Mouse (Mus musculus) intestine, embryonic 16.5 days (tissue): ENCODE measurements around the gene Eloa. TPM values are rescaled to one million over a fixed set of nuclear protein-coding genes. Genes with fewer than 3 reads are reported as not detected.

Experiments
- ATAC-seq: fragments of 200-750 bp; cut with Nextera tagmentation; 2 replicates; pipeline ENCODE4 v1.8.0; 2017; ENCODE audit warnings: moderate TSS enrichment, moderate library complexity
- H3K27ac ChIP-seq: fragments of 300-500 bp; sonication (generic); 2 replicates; pipeline ENCODE4 v1.5.1; 2014; ENCODE audit warnings: mild to moderate bottlenecking, low read length
- H3K27me3 ChIP-seq: fragments of 300-500 bp; sonication (generic); replicated peaks from 2 replicates; pipeline ENCODE4 v1.6.1; 2014; ENCODE audit warnings: low read length, control low read depth, mixed read lengths; ENCODE audit not compliant: control insufficient read depth, insufficient read depth
- H3K36me3 ChIP-seq: fragments of 300-500 bp; sonication (generic); 2 replicates; pipeline ENCODE4 v1.6.1; 2014; ENCODE audit warnings: low read length, control low read depth; ENCODE audit not compliant: control insufficient read depth, insufficient read depth
- H3K4me1 ChIP-seq: fragments of 300-500 bp; sonication (generic); 2 replicates; pipeline ENCODE4 v1.6.1; 2014; ENCODE audit warnings: low read length, control low read depth, mixed read lengths; ENCODE audit not compliant: control insufficient read depth, insufficient read depth
- H3K4me2 ChIP-seq: fragments of 300-500 bp; sonication (generic); 2 replicates; pipeline ENCODE4 v1.6.1; 2014; ENCODE audit warnings: low read depth, low read length, control low read depth
- H3K4me3 ChIP-seq: fragments of 300-500 bp; sonication (generic); 2 replicates; pipeline ENCODE4 v1.5.1; 2014; ENCODE audit warnings: mild to moderate bottlenecking, low read length
- H3K9ac ChIP-seq: fragments of 300-500 bp; sonication (generic); 2 replicates; pipeline ENCODE4 v1.6.1; 2014; ENCODE audit warnings: low read depth, low read length
- H3K9me3 ChIP-seq: fragments of 300-500 bp; sonication (generic); 2 replicates; pipeline ENCODE4 v1.6.1; 2016; ENCODE audit warnings: low read length, control low read depth; ENCODE audit not compliant: control insufficient read depth
- WGBS: fragments of 180-500 bp; shearing (Covaris S2); extraction: QIAGEN DNeasy Blood & Tissue Kit; methylation state at CpG from one replicate; pipeline ENCODE4 v1.1.7; 2014; 5-methylcytosine and 5-hydroxymethylcytosine counted together
- polyA plus RNA-seq: library from polyadenylated mRNA; unstranded; fragments of >200 nt; fragmentation: Nextera tagmentation; extraction: Ambion mirVana; gene quantifications from 2 replicates; pipeline ENCODE4 v1.2.1, GENCODE M21; 2015

The Eloa gene
- polyA plus RNA-seq, 1 experiment from 2014 or later = 34.8 TPM

- Histone ChIP-seq H3K27me3 (no peaks in the 10 kb centered on the region), H3K9ac (no peak overlapping the region), H3K4me3 (no peak overlapping the region), H3K36me3 (peaks cover 22% of the 10 kb centered on the region), H3K4me1 (peaks cover 8% of the 10 kb centered on the region), H3K27ac (no peak overlapping the region), H3K9me3 (peaks cover 3% of the 10 kb centered on the region; the same call in 1 of the 2 replicates), H3K4me2 (no peak overlapping the region)
- ATAC-seq = no peak
- WGBS = 21% methylated on average over 2 of the region's 2 CpGs
Observed at GRCm38 (mm10) chr4:135954241-135954640, 67.3 kb downstream of the Eloa start.

Other genes with a start within 250 kb of the Eloa start
- 146 and 157 TPM in 2 replicates for gene Srsf10, start 166.0 kb downstream of the Eloa start, polyA plus RNA-seq
- gene Pnrc2, start 147.9 kb downstream of the Eloa start, polyA plus RNA-seq = 165 and 171 TPM in 2 replicates
- gene Cnr2, start 126.4 kb downstream of the Eloa start, polyA plus RNA-seq = 0.43 and 0.66 TPM in 2 replicates
- 214 and 254 TPM in 2 replicates for gene Fuca1, start 101.0 kb downstream of the Eloa start, polyA plus RNA-seq
- gene Hmgcl, start 75.3 kb downstream of the Eloa start, polyA plus RNA-seq = 147 and 165 TPM in 2 replicates
- 127 and 130 TPM in 2 replicates for gene Gale, start 58.0 kb downstream of the Eloa start, polyA plus RNA-seq
- gene Lypla2, start 49.1 kb downstream of the Eloa start, polyA plus RNA-seq = 111 and 115 TPM in 2 replicates
- gene Pithd1, start 34.5 kb downstream of the Eloa start, polyA plus RNA-seq = 41.3 and 47.2 TPM in 2 replicates
- gene Rpl11, start 31.7 kb upstream of the Eloa start, polyA plus RNA-seq = 407 and 467 TPM in 2 replicates
- gene Id3, start 121.7 kb upstream of the Eloa start, polyA plus RNA-seq = 232 and 245 TPM in 2 replicates
- 7.5 and 9.3 TPM in 2 replicates for gene E2f2, start 150.6 kb upstream of the Eloa start, polyA plus RNA-seq
- gene Asap3, start 184.6 kb upstream of the Eloa start, polyA plus RNA-seq = 3.3 and 4.4 TPM in 2 replicates
- 22.9 and 23.3 TPM in 2 replicates for gene Tcea3, start 226.0 kb upstream of the Eloa start, polyA plus RNA-seq